Mouse (Mus musculus) spleen, adult 2 months (tissue): ENCODE data around the gene Eps15l1.

ENCODE experiments used
- CTCF ChIP-seq: fragments of 200-500 bp; IDR thresholded peaks from 2 replicates; pipeline ENCODE4 v1.5.1; 2011; ENCODE audit warnings: mild to moderate bottlenecking, inconsistent platforms; ENCODE audit not compliant: insufficient read depth, insufficient read length, insufficient replicate concordance; ENCODE audit errors: extremely low read depth
- POLR2A ChIP-seq: fragments of 200-500 bp; IDR thresholded peaks from 2 replicates; pipeline ENCODE4 v1.6.1; 2011; ENCODE audit warnings: low read depth, low read length, inconsistent platforms

DNA sequence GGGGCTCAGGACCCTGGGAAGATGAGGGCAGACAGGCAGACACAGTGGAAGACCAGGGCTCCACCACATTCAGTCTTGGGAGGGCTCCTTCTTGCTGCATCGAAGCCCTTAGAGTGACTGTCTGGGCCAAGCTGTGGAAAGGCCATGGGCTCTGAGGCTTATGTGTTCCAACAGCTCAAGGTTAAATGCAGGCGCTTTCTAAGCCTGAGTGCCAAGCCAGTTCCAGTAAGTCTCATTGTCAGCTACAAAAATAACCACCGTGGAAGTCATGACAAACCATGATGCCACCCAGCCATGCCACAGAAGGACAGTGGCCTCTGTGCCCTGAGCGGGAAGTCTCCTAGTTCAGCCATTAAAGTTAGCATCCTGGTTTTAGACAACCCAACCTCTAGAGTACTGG, 89.6 kb downstream of the Eps15l1 start:
- TF ChIP-seq CTCF, result no peak
- no peak for TF ChIP-seq POLR2A
